Mouse (Mus musculus): ENCODE measurements around the gene Ttc7b. TPM values are rescaled to one million over a fixed set of nuclear protein-coding genes. Genes with fewer than 3 reads are reported as not detected.

Gene Ttc7b
- polyA plus RNA-seq, 1 experiment from 2014 or later = 5.3 TPM

DNA sequence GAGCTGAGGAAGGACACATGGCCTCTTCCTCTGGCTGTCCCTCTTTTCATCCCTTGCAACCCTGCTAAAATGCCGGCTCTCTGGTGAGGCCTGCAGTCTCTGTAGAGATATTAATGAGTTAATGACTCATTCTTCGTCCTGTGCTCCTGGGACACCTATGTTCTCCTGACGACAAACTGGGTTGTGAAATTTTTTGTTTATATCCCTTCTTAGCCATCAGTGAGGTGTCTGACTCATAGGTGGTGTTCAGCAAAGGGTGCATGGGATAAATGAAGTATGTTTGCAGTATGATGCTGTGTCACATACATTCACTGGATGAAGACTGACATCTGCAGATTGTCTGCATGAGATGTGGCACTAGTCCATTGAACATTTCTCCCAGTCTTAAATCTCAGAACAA, 262.8 kb downstream of the Ttc7b start:
- H3K27ac ChIP-seq = no peak overlapping the region
- ATAC-seq (ENCODE audit: insufficient number of reproducible peaks, insufficient read depth, low FRiP score, low TSS enrichment) = no peak
- H3K4me1 ChIP-seq = no peaks in the 10 kb centered on the region
- no peak overlapping the region for H3K9ac ChIP-seq
- no peak overlapping the region for H3K4me3 ChIP-seq
- no peaks in the 10 kb centered on the region for H3K36me3 ChIP-seq
- no peaks in the 10 kb centered on the region for H3K27me3 ChIP-seq
- H3K9me3 ChIP-seq = no peaks in the 10 kb centered on the region
- 75% methylated on average over 3 of the region's 3 CpGs for WGBS
- no peak overlapping the region for H3K4me2 ChIP-seq (replicated peaks)

DNA sequence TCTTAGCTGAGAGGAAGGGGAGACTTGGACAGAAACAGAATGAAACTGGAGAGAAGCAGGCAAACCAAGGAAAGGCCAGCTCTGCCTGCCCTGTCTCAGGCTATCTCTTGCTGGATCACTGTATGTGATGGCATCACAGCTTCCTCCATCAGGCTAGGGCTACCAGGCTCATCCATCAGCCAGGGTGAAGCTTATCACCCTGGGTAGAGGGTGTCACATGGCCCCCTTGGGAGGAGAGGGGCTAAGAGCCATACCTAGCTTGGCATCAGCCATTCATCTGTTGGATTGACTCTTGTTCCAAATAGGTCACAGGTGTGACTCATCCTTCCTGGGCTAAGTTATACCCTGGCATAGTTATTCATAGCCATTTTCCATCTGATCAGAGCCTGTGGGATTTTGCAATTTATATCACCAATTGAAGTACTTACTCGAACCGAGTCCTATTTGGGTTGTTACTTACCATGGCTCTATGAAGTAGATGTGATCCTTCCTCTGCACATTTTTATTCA, 265.1 kb downstream of the Ttc7b start:
- H3K4me1 ChIP-seq = no peaks in the 10 kb centered on the region
- H3K4me2 ChIP-seq (replicated peaks) = no peak overlapping the region
- no peak for ATAC-seq (ENCODE audit: insufficient number of reproducible peaks, insufficient read depth, low FRiP score, low TSS enrichment)
- H3K9me3 ChIP-seq = no peaks in the 10 kb centered on the region
- no peak overlapping the region for H3K4me3 ChIP-seq
- H3K27me3 ChIP-seq = no peaks in the 10 kb centered on the region
- H3K9ac ChIP-seq = no peak overlapping the region
- 92% methylated on average over 2 of the region's 2 CpGs for WGBS
- no peak overlapping the region for H3K27ac ChIP-seq
- H3K36me3 ChIP-seq = no peaks in the 10 kb centered on the region

DNA sequence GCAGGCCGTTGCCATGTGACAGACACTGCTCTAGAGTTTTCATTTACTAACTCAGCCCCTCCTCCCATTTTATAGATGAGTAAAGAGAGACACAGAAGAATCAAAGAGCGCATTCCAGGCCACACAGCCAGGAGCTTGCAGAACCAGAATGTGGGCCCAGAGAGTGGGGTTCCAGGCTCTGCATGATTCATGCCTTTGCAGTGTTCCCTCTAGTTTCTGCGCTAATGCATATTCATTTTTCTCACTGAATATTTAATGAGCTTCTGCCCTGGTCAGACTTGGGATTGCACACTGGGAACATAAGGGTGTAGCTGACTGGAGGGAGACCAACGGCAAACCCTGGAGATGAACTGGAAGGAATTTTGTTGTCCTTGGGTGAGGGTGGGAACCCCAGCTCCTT, 266.2 kb downstream of the Ttc7b start:
- no peaks in the 10 kb centered on the region for H3K27me3 ChIP-seq
- H3K4me1 ChIP-seq = no peaks in the 10 kb centered on the region
- no peak overlapping the region for H3K27ac ChIP-seq
- H3K4me3 ChIP-seq = no peak overlapping the region
- no peak overlapping the region for H3K9ac ChIP-seq
- H3K9me3 ChIP-seq = no peaks in the 10 kb centered on the region
- H3K36me3 ChIP-seq = no peaks in the 10 kb centered on the region
- H3K4me2 ChIP-seq (replicated peaks) = no peak overlapping the region
- ATAC-seq (ENCODE audit: insufficient number of reproducible peaks, insufficient read depth, low FRiP score, low TSS enrichment) = no peak
- 84% methylated on average over 4 of the region's 4 CpGs for WGBS

Other genes starting within 250 kb of the Ttc7b start
- gene Rps6ka5, start 206.2 kb upstream of the Ttc7b start, polyA plus RNA-seq (2016; fragmentation: Nextera tagmentation; extraction: Ambion mirVana) = 5.7 and 7.2 TPM in 2 replicates

All from embryonic facial prominence, embryonic 12.5 days (tissue).